9 mouse cellular contexts compared by ENCODE assay signal in genomic region chr17:36896583-36896982, GRCm38 (mm10). TPM values are rescaled to one million over a fixed set of nuclear protein-coding genes. Genes with fewer than 3 reads are reported as not detected.
A peak's percentile ranks its signal among the peaks of the same experiment; 100 is the strongest.
DNase-seq lines count a peak whose midpoint lies in the region; ATAC-seq and TF ChIP-seq lines count a peak whose summit lies in the region.
"Had no signal": no experiment of that assay in that cellular context is flagged by ENCODE, and none has a peak within 500 bp of the region (broad histone marks: within the 10 kb centered on the region; RNA-seq: fewer than 3 reads in every experiment).

No protein-coding gene starts in this region.

- H3K36me3 ChIP-seq in hindbrain, embryonic 14.5 days (replicated peaks; ENCODE audit: control insufficient read depth, insufficient read depth) = no peaks in the 10 kb centered on the region
- H3K36me3 ChIP-seq in hindbrain, embryonic 16.5 days (ENCODE audit: control insufficient read depth, insufficient read depth, low read length) = no peaks in the 10 kb centered on the region
- H3K36me3 ChIP-seq in kidney, postnatal 0 days (ENCODE audit: insufficient read depth, low read length) = no peaks in the 10 kb centered on the region
- H3K36me3 ChIP-seq in neural tube, embryonic 11.5 days (ENCODE audit: control insufficient read depth, insufficient read depth, low read length) = no peaks in the 10 kb centered on the region
- H3K36me3 ChIP-seq in midbrain, embryonic 13.5 days = no peaks in the 10 kb centered on the region

- no peak for ATAC-seq in hindbrain, embryonic 14.5 days (ENCODE audit: low FRiP score)
- ATAC-seq in hindbrain, embryonic 16.5 days = no peak
- ATAC-seq in kidney, postnatal 0 days (replicated peaks; ENCODE audit: low FRiP score, low read depth) = no peak
- no peak for ATAC-seq in neural tube, embryonic 11.5 days (ENCODE audit: insufficient read depth, low FRiP score, low TSS enrichment)
- ATAC-seq in midbrain, embryonic 13.5 days = no peak

- WGBS in hindbrain, embryonic 14.5 days = 95% methylated on average over 1 of the region's 1 CpGs
- 81% methylated on average over 1 of the region's 1 CpGs for WGBS in hindbrain, embryonic 16.5 days
- 83% methylated on average over 1 of the region's 1 CpGs for WGBS in kidney, postnatal 0 days
- WGBS in neural tube, embryonic 11.5 days = 87% methylated on average over 1 of the region's 1 CpGs
- 91% methylated on average over 1 of the region's 1 CpGs for WGBS in midbrain, embryonic 13.5 days

- H3K4me2 ChIP-seq in hindbrain, embryonic 14.5 days (replicated peaks) = no peak overlapping the region
- no peak overlapping the region for H3K4me2 ChIP-seq in hindbrain, embryonic 16.5 days (ENCODE audit: low read length)
- H3K4me2 ChIP-seq in kidney, postnatal 0 days (ENCODE audit: low read length) = no peak overlapping the region
- H3K4me2 ChIP-seq in neural tube, embryonic 11.5 days (ENCODE audit: low read depth) = no peak overlapping the region
- H3K4me2 ChIP-seq in midbrain, embryonic 13.5 days (replicated peaks) = no peak overlapping the region

- no peak overlapping the region for H3K4me3 ChIP-seq in hindbrain, embryonic 14.5 days (replicated peaks; ENCODE audit: low read length)
- H3K4me3 ChIP-seq in hindbrain, embryonic 16.5 days (ENCODE audit: low read length) = no peak overlapping the region
- H3K4me3 ChIP-seq in kidney, postnatal 0 days (replicated peaks; ENCODE audit: low read depth, low read length) = no peak overlapping the region
- no peak overlapping the region for H3K4me3 ChIP-seq in neural tube, embryonic 11.5 days (ENCODE audit: low read depth, low read length)
- H3K4me3 ChIP-seq in midbrain, embryonic 13.5 days (replicated peaks) = no peak overlapping the region

- H3K9ac ChIP-seq in hindbrain, embryonic 14.5 days = no peak overlapping the region
- H3K9ac ChIP-seq in hindbrain, embryonic 16.5 days (ENCODE audit: low read depth, low read length) = no peak overlapping the region
- H3K9ac ChIP-seq in kidney, postnatal 0 days (ENCODE audit: low read depth, low read length) = no peak overlapping the region
- no peak overlapping the region for H3K9ac ChIP-seq in neural tube, embryonic 11.5 days (ENCODE audit: low read length)
- H3K9ac ChIP-seq in midbrain, embryonic 13.5 days (replicated peaks) = no peak overlapping the region

- TF ChIP-seq CTCF in kidney, postnatal 0 days (IDR thresholded peaks at IDR 0.05; ENCODE audit: low read depth) = peak; percentile 65

- no peaks in the 10 kb centered on the region for H3K4me1 ChIP-seq in hindbrain, embryonic 14.5 days (replicated peaks; ENCODE audit: control insufficient read depth, insufficient read depth, low read length)
- H3K4me1 ChIP-seq in hindbrain, embryonic 16.5 days (ENCODE audit: control insufficient read depth, insufficient read depth, low read depth, low read length) = no peaks in the 10 kb centered on the region
- H3K4me1 ChIP-seq in kidney, postnatal 0 days (replicated peaks; ENCODE audit: insufficient read depth, low read length) = no peaks in the 10 kb centered on the region
- no peaks in the 10 kb centered on the region for H3K4me1 ChIP-seq in neural tube, embryonic 11.5 days (ENCODE audit: control insufficient read depth, insufficient read depth, low read length)
- H3K4me1 ChIP-seq in midbrain, embryonic 13.5 days (replicated peaks) = no peaks in the 10 kb centered on the region

- no peaks in the 10 kb centered on the region for H3K27me3 ChIP-seq in hindbrain, embryonic 14.5 days (ENCODE audit: control insufficient read depth, insufficient read depth, low read length)
- no peaks in the 10 kb centered on the region for H3K27me3 ChIP-seq in hindbrain, embryonic 16.5 days (replicated peaks; ENCODE audit: control insufficient read depth, insufficient read depth, low read length)
- H3K27me3 ChIP-seq in kidney, postnatal 0 days (ENCODE audit: insufficient read depth, low read length) = no peaks in the 10 kb centered on the region
- no peaks in the 10 kb centered on the region for H3K27me3 ChIP-seq in neural tube, embryonic 11.5 days (ENCODE audit: control insufficient read depth, insufficient read depth, low read length)
- H3K27me3 ChIP-seq in midbrain, embryonic 13.5 days = peaks cover 2% of the 10 kb centered on the region; the same call in 1 of the 2 replicates

- no peaks in the 10 kb centered on the region for H3K9me3 ChIP-seq in hindbrain, embryonic 14.5 days (ENCODE audit: control insufficient read depth, low read length)
- H3K9me3 ChIP-seq in hindbrain, embryonic 16.5 days (ENCODE audit: control insufficient read depth, low read length) = no peaks in the 10 kb centered on the region
- H3K9me3 ChIP-seq in kidney, postnatal 0 days (replicated peaks; ENCODE audit: low read length) = no peaks in the 10 kb centered on the region
- H3K9me3 ChIP-seq in neural tube, embryonic 11.5 days (ENCODE audit: control insufficient read depth, low read length) = no peaks in the 10 kb centered on the region
- H3K9me3 ChIP-seq in midbrain, embryonic 13.5 days = no peaks in the 10 kb centered on the region

- H3K27ac ChIP-seq in hindbrain, embryonic 14.5 days = no peak overlapping the region
- no peak overlapping the region for H3K27ac ChIP-seq in hindbrain, embryonic 16.5 days (ENCODE audit: low read depth, low read length)
- H3K27ac ChIP-seq in kidney, postnatal 0 days = no peak overlapping the region
- no peak overlapping the region for H3K27ac ChIP-seq in neural tube, embryonic 11.5 days (ENCODE audit: low read depth, low read length)
- H3K27ac ChIP-seq in midbrain, embryonic 13.5 days = no peak overlapping the region

- DNase-seq in hindbrain, embryonic 14.5 days (ENCODE audit: low spot score) = peak; percentile 56
- DNase-seq in urinary bladder, postnatal 25 days (ENCODE audit: low spot score) = peak; percentile 29
- no peak for DNase-seq in urinary bladder, postnatal 4 days (ENCODE audit: low spot score in 2 of 2)
- DNase-seq in cerebellum, adult 9-11 months = peak; percentile 20
- DNase-seq in kidney, postnatal 0 days (ENCODE audit: low spot score) = peak; percentile 66
- DNase-seq in neural tube, embryonic 11.5 days (ENCODE audit: low spot score) = peak; percentile 21

RNA-seq across cellular contexts. Expression of gene Trim31, which starts 1.3 kb away (rescaled TPM):
- not detected in 2 replicates for polyA plus RNA-seq in hindbrain, embryonic 14.5 days (2014; fragmentation: Nextera tagmentation; extraction: Ambion mirVana)
- not detected in 2 replicates for polyA plus RNA-seq in hindbrain, embryonic 16.5 days (2015; fragmentation: Nextera tagmentation; extraction: Ambion mirVana)
- polyA plus RNA-seq in kidney, postnatal 0 days (2015; fragmentation: Nextera tagmentation; extraction: Ambion mirVana) = not detected in 2 replicates
- not detected in 2 replicates for polyA plus RNA-seq in neural tube, embryonic 11.5 days (2014; fragmentation: Nextera tagmentation; extraction: Ambion mirVana)
- polyA plus RNA-seq in midbrain, embryonic 13.5 days (2015; fragmentation: Nextera tagmentation; extraction: Ambion mirVana) = not detected in 2 replicates

RNA-seq across cellular contexts. Expression of gene Trim40, which starts 6.7 kb away (rescaled TPM):
- polyA plus RNA-seq in hindbrain, embryonic 14.5 days (2014; fragmentation: Nextera tagmentation; extraction: Ambion mirVana) = not detected in 2 replicates
- 0.08 TPM in 1 of 2 replicates, not detected in the other for polyA plus RNA-seq in hindbrain, embryonic 16.5 days (2015; fragmentation: Nextera tagmentation; extraction: Ambion mirVana)
- not detected in 2 replicates for polyA plus RNA-seq in kidney, postnatal 0 days (2015; fragmentation: Nextera tagmentation; extraction: Ambion mirVana)
- not detected in 2 replicates for polyA plus RNA-seq in neural tube, embryonic 11.5 days (2014; fragmentation: Nextera tagmentation; extraction: Ambion mirVana)
- polyA plus RNA-seq in midbrain, embryonic 13.5 days (2015; fragmentation: Nextera tagmentation; extraction: Ambion mirVana) = not detected in 2 replicates
- polyA plus RNA-seq: liver, embryonic 16.5 days had no signal

RNA-seq across cellular contexts. Expression of gene Trim10, which starts 27.2 kb away (rescaled TPM):
- 0.88 and 2.1 TPM in 2 replicates for polyA plus RNA-seq in hindbrain, embryonic 14.5 days (2014; fragmentation: Nextera tagmentation; extraction: Ambion mirVana)
- polyA plus RNA-seq in hindbrain, embryonic 16.5 days (2015; fragmentation: Nextera tagmentation; extraction: Ambion mirVana) = 0.78 and 1.2 TPM in 2 replicates
- 0.34 and 0.43 TPM in 2 replicates for polyA plus RNA-seq in kidney, postnatal 0 days (2015; fragmentation: Nextera tagmentation; extraction: Ambion mirVana)
- 5.7 and 7.5 TPM in 2 replicates for polyA plus RNA-seq in neural tube, embryonic 11.5 days (2014; fragmentation: Nextera tagmentation; extraction: Ambion mirVana)
- 1.2 and 2.0 TPM in 2 replicates for polyA plus RNA-seq in midbrain, embryonic 13.5 days (2015; fragmentation: Nextera tagmentation; extraction: Ambion mirVana)

RNA-seq across cellular contexts. Expression of gene Trim15, which starts 29.6 kb away (rescaled TPM):
- 0.61 and 0.78 TPM in 2 replicates for polyA plus RNA-seq in hindbrain, embryonic 14.5 days (2014; fragmentation: Nextera tagmentation; extraction: Ambion mirVana)
- 0.90 and 1.1 TPM in 2 replicates for polyA plus RNA-seq in hindbrain, embryonic 16.5 days (2015; fragmentation: Nextera tagmentation; extraction: Ambion mirVana)
- polyA plus RNA-seq in kidney, postnatal 0 days (2015; fragmentation: Nextera tagmentation; extraction: Ambion mirVana) = 0.08 TPM in 1 of 2 replicates, not detected in the other
- polyA plus RNA-seq in neural tube, embryonic 11.5 days (2014; fragmentation: Nextera tagmentation; extraction: Ambion mirVana) = 0.42 and 0.66 TPM in 2 replicates
- 0.22 and 0.58 TPM in 2 replicates for polyA plus RNA-seq in midbrain, embryonic 13.5 days (2015; fragmentation: Nextera tagmentation; extraction: Ambion mirVana)

RNA-seq across cellular contexts. Expression of gene Rnf39, which starts 46.1 kb away (rescaled TPM):
- polyA plus RNA-seq in hindbrain, embryonic 14.5 days (2014; fragmentation: Nextera tagmentation; extraction: Ambion mirVana) = 0.90 and 1.3 TPM in 2 replicates
- 1.6 and 2.6 TPM in 2 replicates for polyA plus RNA-seq in hindbrain, embryonic 16.5 days (2015; fragmentation: Nextera tagmentation; extraction: Ambion mirVana)
- 0.34 and 0.46 TPM in 2 replicates for polyA plus RNA-seq in kidney, postnatal 0 days (2015; fragmentation: Nextera tagmentation; extraction: Ambion mirVana)
- polyA plus RNA-seq in neural tube, embryonic 11.5 days (2014; fragmentation: Nextera tagmentation; extraction: Ambion mirVana) = 0.93 and 1.1 TPM in 2 replicates
- 0.63 and 0.70 TPM in 2 replicates for polyA plus RNA-seq in midbrain, embryonic 13.5 days (2015; fragmentation: Nextera tagmentation; extraction: Ambion mirVana)

Comparison
In these comparisons a context has a peak if more than half of its experiments do, and no peak if none do; other contexts are left out.
1. DNase-seq: peak in hindbrain, embryonic 14.5 days (single experiment), urinary bladder, postnatal 25 days (single experiment), cerebellum, adult 9-11 months (single experiment), kidney, postnatal 0 days (single experiment) and neural tube, embryonic 11.5 days (single experiment); none in urinary bladder, postnatal 4 days (0 of 2).